Mouse (Mus musculus) neural tube, embryonic 11.5 days (tissue): Measurements from ENCODE around the gene Cd4. TPM values are rescaled to one million over a fixed set of nuclear protein-coding genes. Genes with fewer than 3 reads are reported as not detected.

Experiments used
- ATAC-seq: fragments of 200-750 bp; cut with Nextera tagmentation; 2 replicates; pipeline ENCODE4 v1.8.0; 2017; ENCODE audit warnings: moderate number of reproducible peaks, mild to moderate bottlenecking, moderate TSS enrichment, moderate library complexity; ENCODE audit not compliant: insufficient read depth, low FRiP score, low TSS enrichment
- DNase-seq: peaks from one replicate; pipeline ENCODE4 v3.0.0-alpha.2; 2015; ENCODE audit warnings: low spot score
- H3K27ac ChIP-seq: fragments of 300-500 bp; sonication (generic); 2 replicates; pipeline ENCODE4 v1.5.1; 2014; ENCODE audit warnings: low read depth, mild to moderate bottlenecking, low read length
- H3K27me3 ChIP-seq: fragments of 300-500 bp; sonication (generic); 2 replicates; pipeline ENCODE4 v1.6.1; 2014; ENCODE audit warnings: mild to moderate bottlenecking, low read length, mixed read lengths; ENCODE audit not compliant: control insufficient read depth, insufficient read depth
- H3K36me3 ChIP-seq: fragments of 300-500 bp; sonication (generic); 2 replicates; pipeline ENCODE4 v1.6.1; 2014; ENCODE audit warnings: mild to moderate bottlenecking, low read length, moderate library complexity, mixed read lengths; ENCODE audit not compliant: control insufficient read depth, insufficient read depth
- H3K4me1 ChIP-seq: fragments of 300-500 bp; sonication (generic); 2 replicates; pipeline ENCODE4 v1.6.1; 2014; ENCODE audit warnings: low read length, mixed read lengths; ENCODE audit not compliant: control insufficient read depth, insufficient read depth
- H3K4me2 ChIP-seq: fragments of 300-500 bp; sonication (generic); 2 replicates; pipeline ENCODE4 v1.6.1; 2014; ENCODE audit warnings: low read depth, mild to moderate bottlenecking, moderate library complexity
- H3K4me3 ChIP-seq: fragments of 300-500 bp; sonication (generic); 2 replicates; pipeline ENCODE4 v1.5.1; 2014; ENCODE audit warnings: low read depth, low read length
- H3K9ac ChIP-seq: fragments of 300-500 bp; sonication (generic); 2 replicates; pipeline ENCODE4 v1.6.1; 2014; ENCODE audit warnings: mild to moderate bottlenecking, low read length
- H3K9me3 ChIP-seq: fragments of 300-500 bp; sonication (generic); 2 replicates; pipeline ENCODE4 v1.6.1; 2016; ENCODE audit warnings: low read length; ENCODE audit not compliant: control insufficient read depth
- WGBS: fragments of 180-500 bp; shearing (Covaris S2); extraction: QIAGEN DNeasy Blood & Tissue Kit; methylation state at CpG from one replicate; pipeline ENCODE4 v1.1.7; 2014; 5-methylcytosine and 5-hydroxymethylcytosine counted together
- polyA plus RNA-seq: library from polyadenylated mRNA; unstranded; fragments of >200 nt; fragmentation: Nextera tagmentation; extraction: Ambion mirVana; gene quantifications from 2 replicates; pipeline ENCODE4 v1.2.1, GENCODE M21; 2014

The Cd4 gene
- 0.07 TPM in 1 of 2 replicates, not detected in the other for polyA plus RNA-seq

- Histone ChIP-seq H3K4me2 (no peak within 1 kb of the TSS), H3K27me3 (no peaks in the 10 kb centered on the region), H3K36me3 (no peaks in the 10 kb centered on the region), H3K9ac (no peak within 1 kb of the TSS), H3K9me3 (no peaks in the 10 kb centered on the region), H3K4me1 (no peaks in the 10 kb centered on the region), H3K4me3 (no peak within 1 kb of the TSS), H3K27ac (no peak within 1 kb of the TSS)
- ATAC-seq = no peak
- DNase-seq = no peak
- WGBS = 94% methylated on average over 9 of the region's 9 CpGs
These were observed at the start of gene Cd4 for GRCm38 (mm10) chr6:124887986-124888385. Gene Cd4, minus strand, starts transcription at chr6:124888221.

- ATAC-seq = no peak
- WGBS = 94% methylated on average over 2 of the region's 2 CpGs
- no peaks in the 10 kb centered on the region for H3K9me3 ChIP-seq
- peaks cover 23% of the 10 kb centered on the region for H3K36me3 ChIP-seq
- no peak overlapping the region for H3K27ac ChIP-seq
- no peaks in the 10 kb centered on the region for H3K27me3 ChIP-seq
- H3K4me2 ChIP-seq = no peak overlapping the region
- H3K9ac ChIP-seq = no peak overlapping the region
- no peak for DNase-seq
- peaks cover 3% of the 10 kb centered on the region for H3K4me1 ChIP-seq
- H3K4me3 ChIP-seq = no peak overlapping the region
These were observed 49.5 kb upstream of the Cd4 start for GRCm38 (mm10) chr6:124937493-124937892.

GRCm38 (mm10) chr6:124936681-124937080, 48.7 kb upstream of the Cd4 start:
- no peak overlapping the region for H3K9ac ChIP-seq

GRCm38 (mm10) chr6:124934670-124935069, 46.6 kb upstream of the Cd4 start:
- ATAC-seq (no peak), DNase-seq (no peak)
- H3K9me3 ChIP-seq = no peaks in the 10 kb centered on the region
- H3K9ac ChIP-seq = no peak overlapping the region
- H3K4me1 ChIP-seq = peaks cover 14% of the 10 kb centered on the region
- H3K4me3 ChIP-seq = no peak overlapping the region
- no peak overlapping the region for H3K27ac ChIP-seq
- WGBS = 91% methylated on average over 7 of the region's 7 CpGs
- no peak overlapping the region for H3K4me2 ChIP-seq
- peaks cover 23% of the 10 kb centered on the region for H3K36me3 ChIP-seq
- H3K27me3 ChIP-seq = no peaks in the 10 kb centered on the region

More at GRCm38 (mm10) chr6:124936681-124937080, 48.7 kb upstream of the Cd4 start:
- Histone ChIP-seq H3K4me3 (no peak overlapping the region), H3K9me3 (no peaks in the 10 kb centered on the region), H3K27me3 (no peaks in the 10 kb centered on the region), H3K36me3 (peaks cover 23% of the 10 kb centered on the region), H3K4me2 (no peak overlapping the region), H3K4me1 (peaks cover 9% of the 10 kb centered on the region), H3K27ac (no peak overlapping the region)
- ATAC-seq = no peak
- 86% methylated on average over 1 of the region's 1 CpGs for WGBS
- no peak for DNase-seq

GRCm38 (mm10) chr6:124933127-124933526, 45.1 kb upstream of the Cd4 start:
- H3K27me3 ChIP-seq = no peaks in the 10 kb centered on the region
- no peak overlapping the region for H3K4me3 ChIP-seq
- peaks cover 19% of the 10 kb centered on the region for H3K36me3 ChIP-seq
- no peak overlapping the region; the same call in 1 of the 2 replicates for H3K4me2 ChIP-seq
- DNase-seq (no peak), ATAC-seq (no peak)
- peaks cover 14% of the 10 kb centered on the region for H3K4me1 ChIP-seq
- 93% methylated on average over 3 of the region's 3 CpGs for WGBS
- H3K9ac ChIP-seq = no peak overlapping the region
- no peaks in the 10 kb centered on the region for H3K9me3 ChIP-seq
- no peak overlapping the region for H3K27ac ChIP-seq

- peaks cover 14% of the 10 kb centered on the region for H3K4me1 ChIP-seq
- no peaks in the 10 kb centered on the region for H3K27me3 ChIP-seq
- H3K4me3 ChIP-seq = peak overlapping the region; percentile 97
- WGBS = 54% methylated on average over 12 of the region's 12 CpGs
- H3K9me3 ChIP-seq = no peaks in the 10 kb centered on the region
- peak overlapping the region; percentile 87; the same call in 1 of the 2 replicates for H3K27ac ChIP-seq
- H3K9ac ChIP-seq = peak overlapping the region; percentile 96
- no peak for ATAC-seq
- peaks cover 18% of the 10 kb centered on the region for H3K36me3 ChIP-seq
- peak overlapping the region; percentile 94 for H3K4me2 ChIP-seq
- DNase-seq = no peak
These were observed 44.3 kb upstream of the Cd4 start for GRCm38 (mm10) chr6:124932314-124932695.

GRCm38 (mm10) chr6:124931525-124932313, 43.7 kb upstream of the Cd4 start:
- Histone ChIP-seq H3K9me3 (no peaks in the 10 kb centered on the region), H3K9ac (peak overlapping the region; percentile 96), H3K27ac (peak overlapping the region; percentile 87), H3K4me1 (peaks cover 14% of the 10 kb centered on the region), H3K4me3 (peak overlapping the region; percentile 97), H3K4me2 (peak overlapping the region; percentile 94), H3K27me3 (no peaks in the 10 kb centered on the region), H3K36me3 (peaks cover 18% of the 10 kb centered on the region)
- DNase-seq (peak; percentile 56), ATAC-seq (peak; percentile 73)
- WGBS = 2% methylated on average over 48 of the region's 48 CpGs

- DNase-seq (peak; percentile 99), ATAC-seq (peak; percentile 89)
- peak within 1 kb of the TSS; percentile 94 for H3K4me2 ChIP-seq
- peak within 1 kb of the TSS; percentile 97 for H3K4me3 ChIP-seq
- H3K9ac ChIP-seq = peak within 1 kb of the TSS; percentile 96
- H3K36me3 ChIP-seq = peaks cover 14% of the 10 kb centered on the region
- H3K27ac ChIP-seq = peak within 1 kb of the TSS; percentile 87
- H3K27me3 ChIP-seq = no peaks in the 10 kb centered on the region
- 0% methylated on average over 38 of the region's 64 CpGs for WGBS
- no peaks in the 10 kb centered on the region for H3K9me3 ChIP-seq
- peaks cover 14% of the 10 kb centered on the region for H3K4me1 ChIP-seq
These were observed 42.9 kb upstream of the Cd4 start, which contains the start of gene Mlf2 for GRCm38 (mm10) chr6:124930754-124931524. Gene Mlf2, plus strand, starts transcription at chr6:124931386.
